Mouse (Mus musculus) embryonic facial prominence, embryonic 13.5 days (tissue): ENCODE data around the gene Adgra1. TPM values are rescaled to one million over a fixed set of nuclear protein-coding genes. Genes with fewer than 3 reads are reported as not detected.

ENCODE experiments used
- ATAC-seq: fragments of 200-750 bp; cut with Nextera tagmentation; 2 replicates; pipeline ENCODE4 v1.8.0; 2017; ENCODE audit warnings: low read depth; ENCODE audit not compliant: insufficient number of reproducible peaks, insufficient read depth, low FRiP score, low TSS enrichment
- H3K27ac ChIP-seq: fragments of 300-500 bp; sonication (generic); 2 replicates; pipeline ENCODE4 v1.5.1; 2015; ENCODE audit warnings: moderate library complexity, mild to moderate bottlenecking, inconsistent platforms
- H3K27me3 ChIP-seq: fragments of 300-500 bp; sonication (generic); 2 replicates; pipeline ENCODE4 v1.6.1; 2015; ENCODE audit warnings: mild to moderate bottlenecking, inconsistent platforms
- H3K36me3 ChIP-seq: fragments of 300-500 bp; sonication (generic); 2 replicates; pipeline ENCODE4 v1.6.1; 2015; ENCODE audit warnings: mild to moderate bottlenecking, inconsistent platforms
- H3K4me1 ChIP-seq: fragments of 300-500 bp; sonication (generic); 2 replicates; pipeline ENCODE4 v1.6.1; 2015; ENCODE audit warnings: inconsistent platforms
- H3K4me2 ChIP-seq: fragments of 300-500 bp; sonication (generic); 2 replicates; pipeline ENCODE4 v1.6.1; 2015; ENCODE audit warnings: moderate library complexity, mild to moderate bottlenecking, inconsistent platforms
- H3K4me3 ChIP-seq: fragments of 300-500 bp; sonication (generic); 2 replicates; pipeline ENCODE4 v1.5.1; 2015; ENCODE audit warnings: mild to moderate bottlenecking, inconsistent platforms
- H3K9ac ChIP-seq: fragments of 300-500 bp; sonication (generic); 2 replicates; pipeline ENCODE4 v1.6.1; 2015; ENCODE audit warnings: mild to moderate bottlenecking, inconsistent platforms
- H3K9me3 ChIP-seq: fragments of 300-500 bp; sonication (generic); 2 replicates; pipeline ENCODE4 v1.6.1; 2016; ENCODE audit warnings: inconsistent platforms
- whole genome bisulfite sequencing: fragments of 180-500 bp; shearing (Covaris S2); methylation state at CpG from one replicate; pipeline ENCODE4 v1.1.7; 2015; ENCODE audit warnings: mixed read lengths; 5-methylcytosine and 5-hydroxymethylcytosine counted together
- polyA plus RNA-seq: library from polyadenylated mRNA; unstranded; fragments of >200 nt; fragmentation: Nextera tagmentation; extraction: Ambion mirVana; gene quantifications from 2 replicates; pipeline ENCODE4 v1.2.1, GENCODE M21; 2015

Gene Adgra1
- 1.4 and 2.7 TPM in 2 replicates for polyA plus RNA-seq

DNA sequence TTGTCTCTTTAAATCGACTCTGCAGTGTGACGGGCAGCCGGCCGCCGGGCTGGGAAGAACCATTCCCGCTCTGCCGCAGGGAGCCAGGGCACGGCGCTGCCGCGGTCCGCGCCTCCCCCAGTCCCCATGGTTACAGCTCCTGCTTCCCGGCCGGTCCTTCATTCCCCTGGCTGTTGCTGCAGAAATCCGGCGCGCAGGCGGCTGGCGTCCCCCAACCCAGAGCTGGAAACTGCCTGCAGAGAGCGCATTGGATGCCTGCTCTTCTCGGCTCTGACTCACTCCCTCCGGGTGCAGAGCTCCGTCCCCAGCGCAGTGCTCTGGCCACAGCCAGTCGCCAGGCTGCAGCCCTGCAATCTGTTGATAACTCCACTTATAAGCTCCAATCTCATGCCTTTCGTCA lies at the start of gene Adgra1:
Adgra1 (plus strand) TSS at position 139 of the 400 bp plus-strand sequence.
- Histone ChIP-seq H3K27ac (no peak within 1 kb of the TSS), H3K4me3 (peak within 1 kb of the TSS; percentile 29), H3K9me3 (no peaks in the 10 kb centered on the region), H3K27me3 (peaks cover 53% of the 10 kb centered on the region), H3K9ac (peak within 1 kb of the TSS; percentile 58; the same call in 1 of the 2 replicates), H3K4me2 (peak within 1 kb of the TSS; percentile 59), H3K4me1 (peaks cover 14% of the 10 kb centered on the region), H3K36me3 (no peaks in the 10 kb centered on the region)
- ATAC-seq = peak; percentile 66; the same call in 1 of the 2 replicates
- 1% methylated on average over 27 of the region's 27 CpGs for WGBS

- no peak overlapping the region for H3K27ac ChIP-seq
- H3K4me1 ChIP-seq = no peaks in the 10 kb centered on the region
- H3K4me3 ChIP-seq = no peak overlapping the region
- H3K9me3 ChIP-seq = no peaks in the 10 kb centered on the region
- WGBS = 79% methylated on average over 2 of the region's 2 CpGs
- H3K4me2 ChIP-seq = no peak overlapping the region
- no peak overlapping the region for H3K9ac ChIP-seq
- H3K27me3 ChIP-seq = no peaks in the 10 kb centered on the region
- ATAC-seq = no peak
- no peaks in the 10 kb centered on the region for H3K36me3 ChIP-seq
Observed at GRCm38 (mm10) chr7:139787382-139787781, 46.6 kb upstream of the Adgra1 start.

DNA sequence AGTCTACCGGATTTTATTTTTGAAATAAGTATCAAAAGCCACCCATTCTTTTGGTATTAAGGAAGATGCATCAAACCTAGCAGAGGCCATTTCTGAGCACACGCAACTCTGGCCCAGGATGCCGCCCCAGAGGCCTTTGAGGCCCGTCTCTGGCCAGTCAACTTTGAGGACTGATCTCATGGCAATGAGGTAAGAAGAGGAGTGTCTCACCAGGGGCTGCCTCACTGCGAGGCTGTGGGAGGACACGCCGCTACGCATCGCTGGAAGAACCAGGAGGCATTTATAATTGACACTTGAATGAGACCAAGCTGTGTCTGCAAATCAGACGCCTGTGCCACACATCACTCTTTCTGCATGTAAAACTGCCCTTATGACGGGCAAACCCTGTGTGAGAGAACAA lies 45.0 kb upstream of the Adgra1 start:
- ATAC-seq = no peak
- no peaks in the 10 kb centered on the region for H3K9me3 ChIP-seq
- no peak overlapping the region for H3K27ac ChIP-seq
- no peak overlapping the region for H3K4me2 ChIP-seq
- H3K9ac ChIP-seq = no peak overlapping the region
- H3K27me3 ChIP-seq = no peaks in the 10 kb centered on the region
- no peaks in the 10 kb centered on the region for H3K36me3 ChIP-seq
- H3K4me3 ChIP-seq = no peak overlapping the region
- H3K4me1 ChIP-seq = no peaks in the 10 kb centered on the region
- 84% methylated on average over 11 of the region's 11 CpGs for WGBS

DNA sequence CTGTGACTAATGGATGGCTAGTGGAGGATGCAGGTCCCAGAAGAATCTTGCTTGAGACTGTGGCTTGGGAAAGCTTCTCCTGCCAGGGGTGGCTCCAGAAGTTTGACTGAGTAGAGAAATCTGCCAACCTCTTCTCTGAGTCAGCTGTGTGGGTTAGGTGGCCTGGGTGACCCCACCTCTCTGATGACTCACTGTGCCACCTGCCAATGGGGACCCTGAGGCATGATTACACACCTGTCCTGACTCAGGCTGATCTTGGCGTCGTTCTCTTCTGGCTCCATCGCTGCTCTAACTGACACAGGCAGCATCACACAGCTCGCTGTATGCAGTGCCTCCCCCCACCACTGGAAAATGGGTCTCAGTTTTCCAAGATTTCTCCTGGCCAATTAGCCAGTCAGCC lies 44.3 kb upstream of the Adgra1 start:
- Histone ChIP-seq H3K9me3 (no peaks in the 10 kb centered on the region), H3K36me3 (no peaks in the 10 kb centered on the region), H3K4me1 (no peaks in the 10 kb centered on the region), H3K27me3 (no peaks in the 10 kb centered on the region), H3K27ac (no peak overlapping the region), H3K4me3 (no peak overlapping the region), H3K9ac (no peak overlapping the region), H3K4me2 (no peak overlapping the region)
- 66% methylated on average over 4 of the region's 4 CpGs for WGBS
- ATAC-seq = no peak

DNA sequence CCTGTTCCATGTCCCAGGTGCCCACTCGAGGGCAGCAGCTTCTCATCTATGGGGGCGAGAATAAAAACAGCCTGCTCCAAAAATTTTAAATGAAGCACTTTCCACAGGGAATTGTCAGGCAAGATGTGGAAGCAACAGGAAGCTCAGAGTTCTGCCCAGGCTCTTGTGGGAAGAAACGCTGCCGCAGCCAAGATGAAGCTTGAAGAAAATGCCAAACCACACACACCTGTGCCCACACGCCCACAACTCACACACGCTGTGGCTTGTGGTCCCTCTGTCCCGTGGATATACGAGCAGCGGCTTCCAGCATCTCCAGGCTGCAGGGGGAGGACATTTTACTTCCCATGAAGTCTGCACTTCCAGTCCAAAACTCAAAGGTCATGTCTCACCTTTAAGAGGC lies 42.4 kb upstream of the Adgra1 start:
- Histone ChIP-seq H3K27ac (no peak overlapping the region), H3K27me3 (no peaks in the 10 kb centered on the region), H3K4me2 (no peak overlapping the region), H3K9ac (no peak overlapping the region), H3K9me3 (no peaks in the 10 kb centered on the region), H3K4me3 (no peak overlapping the region), H3K4me1 (no peaks in the 10 kb centered on the region), H3K36me3 (no peaks in the 10 kb centered on the region)
- 73% methylated on average over 9 of the region's 9 CpGs for WGBS
- no peak for ATAC-seq

DNA sequence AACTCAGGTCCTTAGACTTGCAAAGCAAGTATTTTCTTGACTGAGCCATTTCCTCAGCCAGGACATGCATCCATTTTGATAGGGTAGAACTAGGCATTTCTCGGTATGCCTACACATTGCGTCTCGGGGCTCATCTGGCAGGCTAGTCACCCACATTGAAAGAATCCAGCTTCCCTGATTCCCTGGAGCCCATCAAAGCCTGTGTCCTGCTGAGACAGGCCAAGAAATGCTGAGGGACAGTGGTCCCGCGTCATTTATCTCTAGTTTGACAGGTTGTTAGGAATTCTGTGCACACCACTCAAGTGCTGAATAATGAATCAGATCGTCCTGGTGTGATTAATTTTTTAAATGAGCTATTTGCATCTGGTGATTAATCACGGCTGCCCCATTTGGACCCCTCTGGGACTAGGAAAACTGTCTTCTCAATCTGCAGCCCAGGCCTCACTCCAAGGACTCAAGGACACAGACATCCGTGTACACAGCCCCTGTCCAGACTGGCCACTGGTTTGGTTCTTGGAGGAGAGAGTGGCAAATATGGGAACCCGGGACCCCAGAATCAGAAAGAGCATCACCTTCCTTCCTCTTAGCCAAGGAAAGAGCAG lies 38.9 kb upstream of the Adgra1 start:
- Histone ChIP-seq H3K9me3 (no peaks in the 10 kb centered on the region), H3K27me3 (no peaks in the 10 kb centered on the region), H3K4me2 (no peak overlapping the region), H3K27ac (no peak overlapping the region), H3K9ac (no peak overlapping the region), H3K4me1 (no peaks in the 10 kb centered on the region), H3K4me3 (no peak overlapping the region), H3K36me3 (no peaks in the 10 kb centered on the region)
- ATAC-seq = no peak
- 83% methylated on average over 9 of the region's 9 CpGs for WGBS

DNA sequence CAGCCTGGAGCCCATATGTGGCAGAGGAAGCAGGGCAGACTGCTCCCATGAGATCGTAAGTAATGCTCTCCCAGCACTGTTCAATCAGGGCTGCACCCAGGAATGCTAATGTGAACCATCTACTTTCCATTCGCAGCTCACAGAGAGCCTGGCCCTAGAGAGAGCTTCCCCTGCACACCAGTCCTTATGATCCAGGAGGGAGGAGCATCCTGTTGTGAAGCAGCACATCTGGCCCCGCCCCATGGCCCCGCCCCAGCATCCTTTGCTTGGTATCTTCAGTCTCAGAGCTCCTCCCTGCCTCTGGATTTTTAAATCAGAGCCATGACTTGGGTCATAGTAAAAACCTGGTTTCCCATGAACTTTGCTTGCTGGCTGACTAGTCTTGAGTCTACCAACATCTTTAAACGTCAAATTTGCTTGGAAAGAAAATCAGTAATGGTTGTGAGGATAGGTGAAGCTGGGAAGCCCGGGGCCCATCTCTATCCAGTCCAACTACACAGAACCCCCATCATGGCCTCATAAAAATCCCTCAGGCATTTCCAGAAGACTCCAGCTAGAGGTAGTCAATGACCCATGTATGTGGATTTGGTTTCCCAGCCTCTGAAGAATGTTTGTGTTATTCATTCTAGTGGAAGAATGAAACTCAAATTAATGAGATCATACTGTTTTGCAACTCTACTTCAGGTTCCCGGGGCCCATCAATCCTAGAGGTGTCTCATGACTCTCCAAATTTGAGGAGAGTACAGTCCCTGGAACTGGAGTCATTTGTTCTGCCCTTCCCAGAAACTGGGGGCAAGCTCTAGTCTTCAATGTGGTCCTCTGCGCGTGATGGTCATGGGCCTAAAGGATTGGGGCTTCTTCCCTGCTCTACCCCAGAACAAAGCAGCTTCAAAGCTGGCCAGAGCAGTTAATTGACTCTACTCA lies 36.5 kb upstream of the Adgra1 start:
- H3K36me3 ChIP-seq = no peaks in the 10 kb centered on the region
- no peaks in the 10 kb centered on the region for H3K27me3 ChIP-seq
- no peak overlapping the region for H3K4me2 ChIP-seq
- no peak overlapping the region for H3K9ac ChIP-seq
- no peaks in the 10 kb centered on the region for H3K9me3 ChIP-seq
- H3K4me3 ChIP-seq = no peak overlapping the region
- H3K27ac ChIP-seq = no peak overlapping the region
- WGBS = 65% methylated on average over 9 of the region's 9 CpGs
- no peaks in the 10 kb centered on the region for H3K4me1 ChIP-seq
- no peak for ATAC-seq

DNA sequence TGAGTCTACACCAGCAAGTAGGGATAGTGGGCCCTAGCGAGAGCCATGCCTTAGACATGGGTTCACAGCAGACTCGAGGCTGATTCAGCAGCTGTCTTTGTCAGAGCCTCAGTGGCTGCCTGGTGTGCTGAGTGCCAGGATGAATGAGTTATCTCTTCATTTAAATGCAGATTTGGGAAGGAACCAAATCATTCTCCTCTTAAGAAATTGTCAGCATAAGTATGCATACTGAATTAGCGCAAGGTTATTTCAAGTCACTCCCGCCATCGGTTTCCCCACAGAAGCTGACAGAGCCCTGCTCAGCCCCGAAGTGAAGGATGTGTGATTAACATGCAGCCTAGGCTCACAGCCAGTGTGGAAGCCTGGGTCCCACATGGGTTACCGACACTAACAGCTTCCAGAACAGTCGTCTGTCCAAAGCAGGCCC lies 27.8 kb upstream of the Adgra1 start:
- Histone ChIP-seq H3K27ac (no peak overlapping the region), H3K36me3 (no peaks in the 10 kb centered on the region), H3K9me3 (no peaks in the 10 kb centered on the region), H3K9ac (no peak overlapping the region), H3K4me3 (no peak overlapping the region), H3K4me1 (0 out of 2 replicates have a peak, but pooled peaks cover 5% of the 10 kb centered on the region), H3K27me3 (no peaks in the 10 kb centered on the region), H3K4me2 (no peak overlapping the region)
- no peak for ATAC-seq
- whole genome bisulfite sequencing = 54% methylated on average over 8 of the region's 8 CpGs

DNA sequence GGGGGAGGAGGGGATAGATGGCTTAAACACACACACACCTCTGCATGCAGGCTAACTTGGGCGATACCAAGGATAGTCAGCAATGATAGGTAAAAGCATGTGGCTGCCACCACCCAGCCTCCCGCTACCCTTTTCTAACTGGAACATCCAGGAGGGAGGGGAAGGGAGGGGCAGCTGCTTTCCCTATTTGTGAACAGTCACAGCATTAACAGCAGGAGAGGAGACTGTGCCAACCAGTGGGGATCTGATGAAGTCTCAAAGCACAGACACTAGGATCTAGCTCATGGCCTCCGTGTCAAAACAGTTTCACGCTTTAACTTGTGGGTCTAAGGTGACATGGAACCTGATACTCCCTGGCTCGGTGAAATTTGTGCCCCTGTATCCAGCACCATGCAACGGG lies 23.9 kb upstream of the Adgra1 start:
- no peak overlapping the region for H3K9ac ChIP-seq
- no peak overlapping the region for H3K4me3 ChIP-seq
- H3K4me1 ChIP-seq = 0 out of 2 replicates have a peak, but pooled peaks cover 5% of the 10 kb centered on the region
- no peaks in the 10 kb centered on the region for H3K27me3 ChIP-seq
- H3K9me3 ChIP-seq = no peaks in the 10 kb centered on the region
- no peak overlapping the region for H3K4me2 ChIP-seq
- no peaks in the 10 kb centered on the region for H3K36me3 ChIP-seq
- 47% methylated on average over 6 of the region's 6 CpGs for WGBS
- ATAC-seq = no peak
- H3K27ac ChIP-seq = no peak overlapping the region

GRCm38 (mm10) chr7:139811706-139812105 lies 22.3 kb upstream of the Adgra1 start:
- no peaks in the 10 kb centered on the region for H3K36me3 ChIP-seq
- H3K4me3 ChIP-seq = no peak overlapping the region
- no peak overlapping the region for H3K9ac ChIP-seq
- ATAC-seq = no peak
- H3K27me3 ChIP-seq = no peaks in the 10 kb centered on the region
- H3K9me3 ChIP-seq = no peaks in the 10 kb centered on the region
- no peak overlapping the region for H3K4me2 ChIP-seq
- no peak overlapping the region for H3K27ac ChIP-seq
- H3K4me1 ChIP-seq = 0 out of 2 replicates have a peak, but pooled peaks cover 2% of the 10 kb centered on the region
- 87% methylated on average over 7 of the region's 7 CpGs for WGBS

DNA sequence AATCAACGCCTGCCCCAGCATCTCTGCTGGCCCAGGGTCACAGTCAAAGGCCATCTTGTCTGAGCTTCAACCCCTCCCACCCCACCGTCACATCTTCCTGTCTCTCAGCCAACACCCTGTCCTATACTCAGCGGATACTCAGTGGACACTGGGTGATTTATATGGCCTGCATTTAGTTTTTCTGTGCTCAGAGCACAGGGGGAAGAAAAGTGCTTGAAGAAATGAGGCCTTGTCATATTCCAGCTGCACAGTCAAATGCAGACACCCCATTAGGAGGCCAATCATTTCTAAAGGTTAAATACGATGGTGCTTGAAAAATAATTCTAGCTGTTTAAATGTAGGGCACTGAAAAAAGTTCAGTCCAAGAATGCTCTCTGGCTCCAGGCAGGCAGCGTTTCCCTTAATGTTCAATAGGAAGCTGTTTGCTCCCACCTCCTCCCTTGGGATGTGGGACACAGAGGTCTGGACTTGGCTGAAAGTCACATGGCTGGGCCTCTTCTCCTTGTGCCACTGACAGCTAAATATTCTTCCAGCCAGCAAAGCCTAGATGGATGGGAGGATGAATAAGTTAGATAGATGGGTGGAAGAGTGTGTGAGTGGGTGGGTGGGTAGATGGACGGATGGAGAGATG lies 20.3 kb upstream of the Adgra1 start:
- 86% methylated on average over 6 of the region's 6 CpGs for WGBS
- no peak overlapping the region for H3K4me2 ChIP-seq
- no peaks in the 10 kb centered on the region for H3K36me3 ChIP-seq
- H3K9ac ChIP-seq = no peak overlapping the region
- H3K4me3 ChIP-seq = no peak overlapping the region
- no peaks in the 10 kb centered on the region for H3K9me3 ChIP-seq
- no peaks in the 10 kb centered on the region for H3K4me1 ChIP-seq
- H3K27me3 ChIP-seq = no peaks in the 10 kb centered on the region
- ATAC-seq = no peak
- no peak overlapping the region for H3K27ac ChIP-seq
